Mouse (Mus musculus): ENCODE measurements around the gene Lactb. TPM values are rescaled to one million over a fixed set of nuclear protein-coding genes. Genes with fewer than 3 reads are reported as not detected.

The Lactb gene
- polyA plus RNA-seq, 1 experiment: 18.2 TPM

GRCm38 (mm10) chr9:67003156-67003555, 27.9 kb upstream of the Lactb start:
- H3K4me3 ChIP-seq (ENCODE audit: insufficient read depth, low read length): no peak overlapping the region
- H3K4me1 ChIP-seq (ENCODE audit: control insufficient read depth, insufficient read depth, low read length): no peaks in the 10 kb centered on the region
- no peak for TF ChIP-seq POLR2A (IDR thresholded peaks at IDR 0.05; ENCODE audit: extremely low read depth, insufficient read depth, low read length)
- no peak for TF ChIP-seq CTCF (IDR thresholded peaks at IDR 0.05; ENCODE audit: extremely low read depth, insufficient read depth, low read length)
- no peak overlapping the region for H3K27ac ChIP-seq (ENCODE audit: insufficient read depth, low read length)

DNA sequence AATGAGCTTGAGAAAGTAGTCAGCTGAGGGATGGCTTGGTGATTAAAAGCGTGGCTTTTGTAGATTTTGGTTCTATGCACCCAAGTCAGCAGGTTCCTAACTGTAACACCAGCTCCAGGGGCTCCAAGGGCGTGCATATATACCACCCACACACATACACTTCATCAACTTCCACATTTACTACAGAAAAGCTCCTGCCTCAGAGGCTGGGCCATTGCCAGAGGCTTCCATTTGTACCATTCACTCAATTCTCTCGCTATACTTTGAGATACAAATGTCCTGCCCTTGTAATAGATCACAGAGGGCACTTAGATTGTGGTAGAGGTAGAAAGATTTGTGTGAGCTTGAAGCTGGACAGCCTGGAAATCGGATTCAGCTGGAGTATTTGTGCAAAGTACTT, 26.2 kb upstream of the Lactb start:
- Histone ChIP-seq H3K4me3 (ENCODE audit: insufficient read depth, low read length) (no peak overlapping the region), H3K27ac (ENCODE audit: insufficient read depth, low read length) (no peak overlapping the region), H3K4me1 (ENCODE audit: control insufficient read depth, insufficient read depth, low read length) (no peaks in the 10 kb centered on the region)
- no peak for TF ChIP-seq POLR2A (IDR thresholded peaks at IDR 0.05; ENCODE audit: extremely low read depth, insufficient read depth, low read length)
- no peak for TF ChIP-seq CTCF (IDR thresholded peaks at IDR 0.05; ENCODE audit: extremely low read depth, insufficient read depth, low read length)

- H3K27ac ChIP-seq (ENCODE audit: insufficient read depth, low read length): no peak overlapping the region
- no peak overlapping the region for H3K4me3 ChIP-seq (ENCODE audit: insufficient read depth, low read length)
- no peaks in the 10 kb centered on the region for H3K4me1 ChIP-seq (ENCODE audit: control insufficient read depth, insufficient read depth, low read length)
- TF ChIP-seq POLR2A (IDR thresholded peaks at IDR 0.05; ENCODE audit: extremely low read depth, insufficient read depth, low read length) (no peak), CTCF (IDR thresholded peaks at IDR 0.05; ENCODE audit: extremely low read depth, insufficient read depth, low read length) (peak; percentile 90)
These were observed 25.8 kb upstream of the Lactb start for GRCm38 (mm10) chr9:67001050-67001449.

DNA sequence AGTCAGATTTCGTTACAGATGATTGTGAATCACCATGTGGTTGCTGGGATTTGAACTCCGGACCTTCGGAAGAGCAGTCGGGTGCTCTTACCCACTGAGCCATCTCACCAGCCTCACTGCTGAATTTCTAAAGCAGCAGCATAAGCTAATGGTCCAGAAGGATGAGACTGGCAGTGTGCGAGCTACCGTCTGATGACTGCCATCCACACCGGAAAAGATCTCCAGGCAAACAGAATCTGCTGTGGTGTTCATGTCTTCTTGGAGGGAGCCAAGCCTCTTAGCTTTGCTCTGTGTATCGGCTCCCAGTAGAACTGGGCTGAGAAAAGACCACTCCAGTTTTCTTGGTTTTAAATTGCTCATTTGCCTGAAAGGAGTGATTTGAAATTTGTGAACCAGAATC, 24.4 kb upstream of the Lactb start:
- Histone ChIP-seq H3K4me3 (ENCODE audit: insufficient read depth, low read length) (no peak overlapping the region), H3K27ac (ENCODE audit: insufficient read depth, low read length) (no peak overlapping the region), H3K4me1 (ENCODE audit: control insufficient read depth, insufficient read depth, low read length) (no peaks in the 10 kb centered on the region)
- no peak for TF ChIP-seq POLR2A (IDR thresholded peaks at IDR 0.05; ENCODE audit: extremely low read depth, insufficient read depth, low read length)
- TF ChIP-seq CTCF (IDR thresholded peaks at IDR 0.05; ENCODE audit: extremely low read depth, insufficient read depth, low read length): no peak

DNA sequence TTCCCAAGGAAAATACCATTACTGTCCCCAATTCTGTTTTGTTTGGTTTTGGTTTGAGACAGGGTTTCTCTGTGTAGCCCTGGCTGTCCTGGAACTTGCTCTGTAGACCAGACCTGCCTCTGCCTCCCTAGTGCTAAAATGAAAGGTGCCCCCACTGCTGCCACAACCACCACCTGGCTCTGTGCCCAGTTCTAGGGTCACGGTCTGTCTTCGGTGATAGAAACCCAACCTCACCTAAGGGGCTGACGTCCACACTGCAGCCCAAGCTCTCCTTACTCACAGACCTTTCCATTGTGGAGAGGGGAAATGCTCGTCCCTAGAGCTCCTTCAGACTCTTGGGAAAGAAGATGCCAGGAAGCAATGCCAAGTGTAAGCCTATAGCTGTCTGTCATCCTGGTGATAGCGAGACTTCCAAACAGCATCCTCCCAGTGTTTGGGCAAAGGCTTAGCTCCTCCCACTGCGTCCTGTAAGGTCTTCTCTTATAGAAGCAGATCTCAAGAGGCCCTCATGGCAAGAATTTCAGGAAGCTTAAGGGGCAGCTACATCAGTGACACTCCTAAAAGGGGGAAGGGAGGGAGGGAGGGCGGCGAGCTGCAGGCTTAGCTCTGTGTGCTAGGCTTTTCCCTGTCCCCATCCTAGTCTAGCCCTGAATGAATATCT, 16.6 kb upstream of the Lactb start:
- Histone ChIP-seq H3K27ac (ENCODE audit: insufficient read depth, low read length) (no peak overlapping the region), H3K4me3 (ENCODE audit: insufficient read depth, low read length) (no peak overlapping the region), H3K4me1 (ENCODE audit: control insufficient read depth, insufficient read depth, low read length) (peaks cover 4% of the 10 kb centered on the region)
- no peak for TF ChIP-seq CTCF (IDR thresholded peaks at IDR 0.05; ENCODE audit: extremely low read depth, insufficient read depth, low read length)
- TF ChIP-seq POLR2A (IDR thresholded peaks at IDR 0.05; ENCODE audit: extremely low read depth, insufficient read depth, low read length): no peak

GRCm38 (mm10) chr9:66991021-66991749, 15.9 kb upstream of the Lactb start:
- Histone ChIP-seq H3K27ac (ENCODE audit: insufficient read depth, low read length) (no peak overlapping the region), H3K4me1 (ENCODE audit: control insufficient read depth, insufficient read depth, low read length) (peaks cover 4% of the 10 kb centered on the region), H3K4me3 (ENCODE audit: insufficient read depth, low read length) (no peak overlapping the region)
- TF ChIP-seq POLR2A (IDR thresholded peaks at IDR 0.05; ENCODE audit: extremely low read depth, insufficient read depth, low read length) (no peak), CTCF (IDR thresholded peaks at IDR 0.05; ENCODE audit: extremely low read depth, insufficient read depth, low read length) (no peak)

- no peak for TF ChIP-seq CTCF (IDR thresholded peaks at IDR 0.05; ENCODE audit: extremely low read depth, insufficient read depth, low read length)
- TF ChIP-seq POLR2A (IDR thresholded peaks at IDR 0.05; ENCODE audit: extremely low read depth, insufficient read depth, low read length): no peak
- Histone ChIP-seq H3K4me1 (ENCODE audit: control insufficient read depth, insufficient read depth, low read length) (peaks cover 4% of the 10 kb centered on the region), H3K4me3 (ENCODE audit: insufficient read depth, low read length) (no peak overlapping the region), H3K27ac (ENCODE audit: insufficient read depth, low read length) (no peak overlapping the region)
These were observed 14.8 kb upstream of the Lactb start for GRCm38 (mm10) chr9:66990046-66990445.

DNA sequence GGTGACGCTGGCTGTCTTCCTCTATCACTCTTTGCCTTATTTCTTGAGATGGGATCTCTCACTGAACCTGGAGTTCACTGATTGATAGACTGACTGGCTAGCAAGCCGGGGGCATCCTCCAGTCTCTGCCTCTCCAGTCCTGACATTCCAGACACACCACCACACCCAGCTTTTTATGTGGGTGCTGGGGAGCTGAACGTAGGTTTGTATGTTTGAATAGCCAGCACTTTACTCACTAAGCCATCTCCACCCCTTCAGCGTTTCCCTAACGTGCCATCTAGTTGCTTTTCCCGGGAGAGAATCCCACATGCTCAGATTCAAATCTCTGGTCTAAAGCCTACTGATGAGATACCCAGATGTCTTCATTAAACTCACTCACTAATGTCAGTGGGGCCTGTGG, 14.3 kb upstream of the Lactb start:
- no peak for TF ChIP-seq CTCF (IDR thresholded peaks at IDR 0.05; ENCODE audit: extremely low read depth, insufficient read depth, low read length)
- TF ChIP-seq POLR2A (IDR thresholded peaks at IDR 0.05; ENCODE audit: extremely low read depth, insufficient read depth, low read length): no peak
- Histone ChIP-seq H3K4me3 (ENCODE audit: insufficient read depth, low read length) (no peak overlapping the region), H3K4me1 (ENCODE audit: control insufficient read depth, insufficient read depth, low read length) (peaks cover 4% of the 10 kb centered on the region), H3K27ac (ENCODE audit: insufficient read depth, low read length) (peak overlapping the region; percentile 12; the same call in 1 of the 2 replicates)

GRCm38 (mm10) chr9:66988888-66989414, 13.7 kb upstream of the Lactb start:
- Histone ChIP-seq H3K4me3 (ENCODE audit: insufficient read depth, low read length) (no peak overlapping the region), H3K4me1 (ENCODE audit: control insufficient read depth, insufficient read depth, low read length) (peaks cover 4% of the 10 kb centered on the region), H3K27ac (ENCODE audit: insufficient read depth, low read length) (no peak overlapping the region)
- TF ChIP-seq CTCF (IDR thresholded peaks at IDR 0.05; ENCODE audit: extremely low read depth, insufficient read depth, low read length) (no peak), POLR2A (IDR thresholded peaks at IDR 0.05; ENCODE audit: extremely low read depth, insufficient read depth, low read length) (no peak)

Data from cortical plate, adult 2 months (tissue).